Mouse (Mus musculus): ENCODE results near the gene Nat8f6. TPM values are rescaled to one million over a fixed set of nuclear protein-coding genes. Genes with fewer than 3 reads are reported as not detected.
"Not testable (repeated sequence)": the region's sequence is repeated elsewhere in the genome, so short reads cannot be mapped to it uniquely, and the experiment has no call there.

Gene Nat8f6
- total RNA-seq, 2 experiments from 2014 or later, result 1.1 to 2.8 TPM

GRCm38 (mm10) chr6:85837307-85837706, 16.6 kb upstream of the Nat8f6 start:
- intact Hi-C loops (cut with DNase I); DNase-seq (ENCODE audit: low spot score in 2 of 2): not testable (repeated sequence)

DNA sequence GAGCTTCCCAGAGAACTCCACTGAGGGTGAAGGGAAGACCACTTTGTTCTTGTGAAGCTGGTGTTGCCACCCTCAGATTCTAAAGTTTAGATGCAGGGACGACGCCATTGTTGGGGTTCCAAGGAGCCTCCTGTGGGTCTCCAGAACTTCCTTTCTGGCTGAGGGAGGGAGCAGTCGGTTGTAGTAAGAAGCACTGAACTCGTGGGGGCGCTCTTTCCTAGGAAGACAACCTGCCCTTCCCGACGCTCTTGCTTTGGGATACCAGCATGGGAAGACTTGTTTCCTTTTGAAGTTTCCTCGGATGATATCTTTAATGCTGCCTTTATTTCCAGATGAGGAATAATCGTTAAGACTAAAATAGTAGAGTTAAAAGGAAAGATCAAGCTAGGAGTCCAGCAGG, 16.1 kb upstream of the Nat8f6 start:
- intact Hi-C loops (cut with DNase I), result not testable (repeated sequence)
- peak; percentile 36 to 52 for DNase-seq (ENCODE audit: low spot score in 2 of 2)

- intact Hi-C loops (cut with DNase I); DNase-seq (ENCODE audit: low spot score in 2 of 2): not testable (repeated sequence)
These were observed 15.3 kb upstream of the Nat8f6 start for GRCm38 (mm10) chr6:85836098-85836497.

DNA sequence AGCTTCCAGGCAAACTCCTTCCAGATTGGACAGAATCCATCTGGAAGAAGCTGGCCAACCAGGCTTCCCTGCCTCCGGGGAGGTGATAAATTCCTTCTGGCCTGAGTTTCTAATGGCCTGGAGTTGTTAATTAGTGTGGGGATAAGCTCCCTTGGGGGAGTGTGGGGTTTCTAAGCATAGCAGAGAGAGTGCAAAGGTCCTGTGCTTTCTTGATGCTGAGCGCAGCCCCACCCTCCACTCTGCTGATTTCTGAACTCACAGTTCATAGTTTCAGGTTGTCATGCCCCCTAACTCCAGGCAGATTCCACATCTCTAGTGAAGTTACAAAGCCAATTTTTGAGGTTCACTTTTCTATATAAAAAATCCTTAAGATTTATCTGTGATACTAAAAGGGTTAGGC, 14.3 kb upstream of the Nat8f6 start:
- DNase-seq (ENCODE audit: low spot score in 2 of 2); intact Hi-C loops (cut with DNase I): not testable (repeated sequence)

- intact Hi-C loops (cut with DNase I); DNase-seq (ENCODE audit: low spot score in 2 of 2): not testable (repeated sequence)
These were observed 13.8 kb upstream of the Nat8f6 start for GRCm38 (mm10) chr6:85834504-85835100.

DNA sequence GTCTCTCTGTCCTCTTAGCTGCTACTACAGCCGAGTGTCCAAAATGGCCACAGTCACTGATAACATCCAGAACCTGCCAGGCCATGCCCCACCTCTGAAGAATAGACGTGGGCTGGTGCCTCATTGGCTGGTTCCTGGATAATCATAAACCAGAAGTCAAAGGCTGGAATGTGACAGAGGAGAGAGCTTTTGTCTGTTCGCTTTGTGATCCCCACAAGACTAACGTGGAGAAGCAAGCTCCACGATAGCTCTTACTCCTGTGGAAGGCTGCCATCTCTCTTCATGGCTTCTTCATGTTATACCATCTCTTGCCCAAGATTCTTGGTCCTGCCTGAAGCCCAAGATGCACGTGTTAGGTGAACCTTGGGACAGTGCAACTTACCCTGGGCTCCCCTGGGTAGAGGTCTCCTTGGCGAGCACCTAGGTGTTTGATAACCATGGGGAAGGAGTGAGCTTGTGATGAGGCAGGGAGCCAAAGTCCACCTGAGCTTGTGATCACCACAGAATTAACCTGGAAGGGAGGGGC, 11.1 kb upstream of the Nat8f6 start, which contains the start of gene Nat8:
TSS of gene Nat8 (minus strand) at position 287 of the 526 bp plus-strand sequence.
- intact Hi-C loops (cut with DNase I), result no loop called here
- no peak for DNase-seq (ENCODE audit: low spot score in 2 of 2)

- DNase-seq (ENCODE audit: low spot score in 2 of 2), result no peak
- intact Hi-C loops (cut with DNase I), result no loop called here
These were observed 8.7 kb upstream of the Nat8f6 start for GRCm38 (mm10) chr6:85829462-85829861.

- no peak for DNase-seq (ENCODE audit: low spot score in 2 of 2)
- intact Hi-C loops (cut with DNase I), result no loop called here
These were observed 5.1 kb upstream of the Nat8f6 start for GRCm38 (mm10) chr6:85825886-85826285.

DNA sequence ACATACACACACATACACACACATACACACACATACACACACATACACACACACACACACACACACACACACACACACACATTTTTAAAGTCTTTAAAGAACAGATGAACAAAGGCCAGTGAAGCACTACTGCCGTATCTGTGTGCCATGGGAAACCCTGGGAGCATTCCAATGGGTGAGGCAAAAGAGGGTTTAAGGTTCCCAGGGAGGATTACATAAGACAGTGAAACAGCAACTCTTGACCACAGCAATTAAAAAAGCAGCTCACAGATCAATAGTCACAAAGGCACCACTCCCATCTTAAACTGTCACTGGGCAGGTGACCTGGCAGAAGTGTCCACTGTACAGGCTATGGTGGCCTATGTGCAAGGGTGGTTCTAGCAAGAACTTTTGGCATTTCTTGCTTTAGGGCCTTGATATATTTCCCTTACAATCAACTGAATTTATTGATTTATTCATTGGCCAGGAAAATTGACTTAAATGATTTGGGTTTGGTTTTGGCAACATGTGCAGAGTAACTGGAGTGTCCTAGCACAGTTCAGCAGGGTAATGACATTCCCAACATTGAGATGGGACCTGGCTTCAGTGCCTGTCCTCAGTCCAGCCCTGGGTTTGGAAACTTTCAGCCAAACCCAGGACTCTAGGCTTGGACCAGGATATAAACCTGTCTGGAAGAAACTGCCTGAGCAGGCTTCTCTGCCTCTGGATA, 2.8 kb upstream of the Nat8f6 start:
- intact Hi-C loops (cut with DNase I), result no loop called here
- no peak for DNase-seq (ENCODE audit: low spot score in 2 of 2)

GRCm38 (mm10) chr6:85822286-85822685, 1.5 kb upstream of the Nat8f6 start:
- intact Hi-C loops (cut with DNase I), result no loop called here
- no peak for DNase-seq (ENCODE audit: low spot score in 2 of 2)

GRCm38 (mm10) chr6:85818338-85818737, 2.4 kb downstream of the Nat8f6 start:
- intact Hi-C loops (cut with DNase I), result no loop called here
- DNase-seq (ENCODE audit: low spot score in 2 of 2), result no peak

GRCm38 (mm10) chr6:85813339-85813738, 7.4 kb downstream of the Nat8f6 start:
- DNase-seq (ENCODE audit: low spot score in 2 of 2), result no peak
- intact Hi-C loops (cut with DNase I), result no loop called here

GRCm38 (mm10) chr6:85810942-85811537, 9.7 kb downstream of the Nat8f6 start:
- DNase-seq (ENCODE audit: low spot score in 2 of 2); intact Hi-C loops (cut with DNase I): not testable (repeated sequence)

- DNase-seq (ENCODE audit: low spot score in 2 of 2); intact Hi-C loops (cut with DNase I): not testable (repeated sequence)
These were observed 10.2 kb downstream of the Nat8f6 start for GRCm38 (mm10) chr6:85810514-85810913.

- intact Hi-C loops (cut with DNase I); DNase-seq (ENCODE audit: low spot score in 2 of 2): not testable (repeated sequence)
These were observed 11.0 kb downstream of the Nat8f6 start for GRCm38 (mm10) chr6:85809784-85810183.

DNA sequence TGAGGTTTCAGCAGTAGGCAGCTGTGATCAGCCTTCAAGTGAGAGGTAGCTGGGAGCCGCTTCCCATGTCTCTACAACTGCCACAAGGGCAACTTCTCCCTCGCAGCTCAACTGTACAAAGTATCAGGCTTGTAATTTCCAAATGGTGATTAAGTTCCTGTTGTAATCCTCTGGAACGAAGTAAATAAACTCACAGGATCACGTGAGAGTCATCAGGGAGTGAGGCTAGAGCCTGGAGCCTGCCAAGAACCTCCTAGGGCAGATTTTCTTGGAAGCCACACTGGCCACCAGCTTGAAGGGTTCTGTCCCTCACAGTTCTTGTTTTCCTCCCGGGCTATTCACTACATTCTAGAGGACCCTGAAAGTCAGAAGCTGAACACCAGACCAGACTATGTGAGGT, 17.6 kb downstream of the Nat8f6 start:
- DNase-seq (ENCODE audit: low spot score in 2 of 2); intact Hi-C loops (cut with DNase I): not testable (repeated sequence)

DNA sequence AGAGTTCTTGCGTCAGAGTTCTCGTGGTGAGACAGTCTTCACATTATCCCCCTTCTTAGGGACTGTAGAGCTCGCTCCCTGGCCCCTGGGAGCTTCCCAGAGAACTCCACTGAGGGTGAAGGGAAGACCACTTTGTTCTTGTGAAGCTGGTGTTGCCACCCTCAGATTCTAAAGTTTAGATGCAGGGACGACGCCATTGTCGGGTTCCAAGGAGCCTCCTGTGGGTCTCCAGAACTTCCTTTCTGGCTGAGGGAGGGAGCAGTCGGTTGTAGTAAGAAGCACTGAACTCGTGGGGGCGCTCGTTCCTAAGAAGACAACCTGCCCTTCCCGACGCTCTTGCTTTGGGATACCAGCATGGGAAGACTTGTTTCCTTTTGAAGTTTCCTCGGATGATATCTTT, 55.2 kb downstream of the Nat8f6 start, which contains the start of gene Nat8f3:
TSS of gene Nat8f3 (minus strand) at position 223 of the 400 bp plus-strand sequence.
- intact Hi-C loops (cut with DNase I), result not testable (repeated sequence)
- DNase-seq (ENCODE audit: low spot score in 2 of 2), result peak; percentile 7 to 10

DNA sequence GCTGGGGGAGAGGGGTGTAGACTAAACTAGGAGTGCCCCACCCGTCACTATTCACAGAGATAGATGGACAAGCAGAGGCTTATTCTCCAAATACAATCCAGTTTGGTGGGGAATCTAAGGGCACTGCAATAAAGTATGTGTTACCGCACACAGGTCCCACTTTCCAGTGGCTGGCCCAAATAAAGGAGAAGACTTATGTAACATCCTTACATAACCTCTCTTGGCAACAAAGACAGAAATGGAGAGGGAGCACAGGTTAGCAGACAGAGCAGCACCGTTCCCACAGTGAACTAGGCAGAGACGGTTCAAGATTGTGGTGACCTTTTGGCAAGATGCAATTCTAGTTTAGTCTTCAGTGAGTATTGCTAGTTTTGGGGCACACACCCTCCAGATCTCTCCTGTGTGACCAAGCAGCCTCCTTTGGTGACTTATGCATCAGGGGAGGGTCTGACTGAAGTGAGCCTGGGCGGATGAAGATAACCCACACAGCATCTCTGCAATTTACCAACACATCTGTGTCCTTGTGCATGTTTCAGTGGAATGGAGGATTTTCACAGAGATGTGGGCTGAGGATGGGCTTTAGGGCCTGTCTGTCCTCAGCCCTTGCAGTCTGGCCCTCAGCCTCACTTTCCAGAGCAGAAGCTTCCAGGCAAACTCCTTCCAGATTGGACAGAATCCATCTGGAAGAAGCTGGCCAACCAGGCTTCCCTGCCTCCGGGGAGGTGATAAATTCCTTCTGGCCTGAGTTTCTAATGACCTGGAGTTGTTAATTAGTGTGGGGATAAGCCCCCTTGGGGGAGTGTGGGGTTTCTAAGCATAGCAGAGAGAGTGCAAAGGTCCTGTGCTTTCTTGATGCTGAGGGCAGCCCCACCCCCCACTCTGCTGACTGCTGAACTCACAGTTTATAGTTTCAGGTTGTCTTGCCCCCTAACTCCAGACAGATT, 57.4 kb downstream of the Nat8f6 start:
- intact Hi-C loops (cut with DNase I); DNase-seq (ENCODE audit: low spot score in 2 of 2): not testable (repeated sequence)

DNA sequence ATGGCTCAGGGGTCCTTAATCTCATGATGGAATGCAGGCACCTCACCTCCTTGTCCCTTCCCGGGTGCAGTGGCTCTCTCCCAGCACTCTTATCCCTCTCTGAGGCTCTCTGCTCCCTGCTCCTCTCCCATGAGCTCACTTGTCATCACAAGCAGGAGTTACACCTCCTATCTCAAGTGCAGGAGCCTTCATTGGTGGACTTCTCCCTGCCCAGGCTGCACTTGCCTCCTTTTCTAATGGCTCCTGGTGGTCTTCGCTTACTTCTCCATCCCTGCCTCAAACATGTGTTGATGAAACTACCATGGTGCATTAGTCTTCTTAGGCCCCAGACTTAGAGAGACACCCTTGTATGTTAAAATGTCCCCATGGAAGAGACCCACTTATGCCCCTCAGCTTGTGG, 58.1 kb downstream of the Nat8f6 start:
- intact Hi-C loops (cut with DNase I); DNase-seq (ENCODE audit: low spot score in 2 of 2): not testable (repeated sequence)
